Mouse (Mus musculus) C2C12 (cell line): ENCODE measurements at regions not wholly inside any gene's neighbourhood (a gene's known extent, or its start where the extent isn't known, plus 50 kb on each side); places are given as distances from the start of the nearest gene placed in this dataset.

Experiments
- H3K27me3 ChIP-seq: one replicate; pipeline ENCODE4 v1.6.1; 2011; ENCODE audit not compliant: control insufficient read depth, insufficient read depth, insufficient read length
- H3K36me3 ChIP-seq: one replicate; pipeline ENCODE4 v1.6.1; 2011; ENCODE audit not compliant: control insufficient read depth, insufficient read depth
- H3K4me3 ChIP-seq: one replicate; pipeline ENCODE4 v1.5.1; 2011; ENCODE audit warnings: mild to moderate bottlenecking, control low read depth; ENCODE audit not compliant: poor library complexity, insufficient read depth, severe bottlenecking
- H3K79me2 ChIP-seq: one replicate; pipeline ENCODE4 v1.6.1; 2011; ENCODE audit not compliant: control insufficient read depth, insufficient read depth
- H3K79me3 ChIP-seq: one replicate; pipeline ENCODE4 v1.6.1; 2011; ENCODE audit warnings: low read depth, control low read depth
- H3ac ChIP-seq: one replicate; pipeline ENCODE3; 2011; ENCODE audit warnings: low read depth; ENCODE audit not compliant: control insufficient read depth, insufficient read length
- CEBPB ChIP-seq: IDR thresholded peaks from one replicate; pipeline ENCODE4 v1.6.1; 2011; ENCODE audit warnings: low read depth, mild to moderate bottlenecking, control low read depth, moderate library complexity
- CTCF ChIP-seq: IDR thresholded peaks from one replicate; pipeline ENCODE4 v1.5.1; 2011; ENCODE audit not compliant: control insufficient read depth, insufficient read depth, insufficient read length
- FOSL1 ChIP-seq: IDR thresholded peaks from one replicate; pipeline ENCODE4 v1.8.0; 2011; ENCODE audit warnings: mild to moderate bottlenecking, low read length; ENCODE audit not compliant: poor library complexity, insufficient read depth, severe bottlenecking
- MAX ChIP-seq: IDR thresholded peaks from one replicate; pipeline ENCODE4 v1.6.1; 2011; ENCODE audit warnings: mild to moderate bottlenecking, control low read depth
- MYOD1 ChIP-seq: IDR thresholded peaks from one replicate; pipeline ENCODE4 v1.6.1; 2011; ENCODE audit warnings: low read depth; ENCODE audit not compliant: control insufficient read depth, insufficient read length
- MYOG ChIP-seq: IDR thresholded peaks from one replicate; pipeline ENCODE4 v1.6.1; 2011; ENCODE audit not compliant: control insufficient read depth, insufficient read length; ENCODE audit errors: extremely low read depth
- USF1 ChIP-seq: IDR thresholded peaks from one replicate; pipeline ENCODE4 v1.6.1; 2011; ENCODE audit warnings: low read depth, mild to moderate bottlenecking, control low read depth, moderate library complexity

DNA sequence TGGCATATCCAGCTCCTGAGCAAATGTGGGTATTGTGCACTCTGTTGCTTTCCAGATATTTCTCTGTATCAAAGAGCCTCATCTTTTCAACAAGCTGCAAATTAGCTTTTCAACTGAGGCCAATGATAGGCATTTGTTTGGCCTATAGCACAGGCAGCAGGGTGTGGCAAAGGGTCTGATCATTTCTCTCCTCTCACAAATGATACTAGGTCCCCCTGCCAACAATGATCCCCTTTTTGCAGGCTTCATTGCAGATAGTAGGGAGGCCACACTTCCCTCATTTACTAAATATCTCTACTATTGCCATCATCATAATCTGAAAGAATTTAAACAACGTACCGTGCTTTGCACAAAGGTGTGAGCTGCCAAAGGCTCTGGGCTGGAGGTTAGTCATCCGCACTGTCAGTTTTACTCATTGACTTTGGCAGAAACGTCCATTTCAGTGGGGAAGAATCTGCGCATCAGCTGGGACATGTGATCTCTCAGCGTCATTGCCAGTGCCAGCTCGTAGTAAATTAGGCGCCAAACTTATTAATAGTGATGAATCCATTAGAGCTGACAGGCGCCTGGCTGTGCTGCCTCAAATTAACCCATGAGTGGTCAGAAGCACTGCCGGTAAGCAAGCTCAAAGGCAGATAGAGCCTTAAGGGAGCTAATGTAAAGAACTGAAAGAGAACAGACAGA lies 147.4 kb upstream of the Foxq1 start:
- no peak overlapping the region for H3K4me3 ChIP-seq
- H3ac ChIP-seq, result no peak overlapping the region
- no peaks in the 10 kb centered on the region for H3K36me3 ChIP-seq
- no peaks in the 10 kb centered on the region for H3K79me3 ChIP-seq
- TF ChIP-seq CTCF (no peak), MYOD1 (no peak), MYOG (no peak), USF1 (no peak), CEBPB (no peak), MAX (no peak), FOSL1 (no peak)
- H3K27me3 ChIP-seq, result no peaks in the 10 kb centered on the region
- H3K79me2 ChIP-seq, result no peaks in the 10 kb centered on the region

DNA sequence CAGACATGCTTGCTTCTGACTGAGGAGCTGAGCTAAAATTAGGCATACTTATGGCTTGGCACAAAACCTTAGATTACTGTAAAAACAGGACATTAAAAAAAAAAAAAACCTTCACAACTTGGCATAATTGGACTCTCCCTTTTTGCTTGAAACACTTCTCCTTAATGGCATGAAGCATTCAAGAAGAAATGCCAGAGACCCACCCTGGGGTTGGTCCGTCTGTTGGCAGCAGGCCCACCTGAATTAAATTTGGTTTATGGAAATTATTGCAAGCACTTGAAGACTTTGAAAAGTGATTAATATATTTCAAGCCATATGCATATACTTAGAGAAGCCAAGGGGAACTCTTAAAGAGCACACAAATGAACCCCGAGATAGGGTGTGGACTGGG lies 146.8 kb upstream of the Foxq1 start:
- H3K79me2 ChIP-seq, result no peaks in the 10 kb centered on the region
- H3K27me3 ChIP-seq, result no peaks in the 10 kb centered on the region
- H3K4me3 ChIP-seq, result no peak overlapping the region
- TF ChIP-seq MYOD1 (no peak), MYOG (no peak), USF1 (no peak), FOSL1 (no peak), MAX (no peak), CTCF (no peak), CEBPB (no peak)
- no peaks in the 10 kb centered on the region for H3K79me3 ChIP-seq
- no peaks in the 10 kb centered on the region for H3K36me3 ChIP-seq
- no peak overlapping the region for H3ac ChIP-seq

DNA sequence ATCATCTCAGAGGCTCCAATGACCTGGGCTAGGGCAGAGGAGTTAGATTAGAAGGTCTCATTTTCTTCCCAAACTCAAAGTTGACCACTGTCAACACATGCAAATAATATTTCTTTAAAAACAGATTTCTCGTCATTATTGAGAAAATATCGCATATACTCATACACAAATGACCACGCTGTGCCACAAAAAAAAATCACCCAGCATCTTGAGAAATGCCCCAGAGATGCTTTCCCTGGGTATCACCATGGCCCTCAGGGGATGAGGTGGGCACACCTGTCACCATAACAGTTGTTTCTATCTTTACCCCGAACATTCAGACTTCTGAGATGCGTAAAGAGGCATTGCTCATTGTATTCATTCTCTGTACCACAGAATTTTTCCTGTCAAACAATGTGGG lies 134.4 kb upstream of the Foxq1 start:
- H3K27me3 ChIP-seq, result no peaks in the 10 kb centered on the region
- no peak for TF ChIP-seq MYOG
- TF ChIP-seq MYOD1, result no peak
- no peak for TF ChIP-seq MAX
- no peak for TF ChIP-seq USF1
- no peak for TF ChIP-seq CTCF
- TF ChIP-seq FOSL1, result no peak
- no peak for TF ChIP-seq CEBPB
- H3K79me2 ChIP-seq, result no peaks in the 10 kb centered on the region
- H3K4me3 ChIP-seq, result no peak overlapping the region
- H3K79me3 ChIP-seq, result no peaks in the 10 kb centered on the region
- no peak overlapping the region for H3ac ChIP-seq
- H3K36me3 ChIP-seq, result no peaks in the 10 kb centered on the region

DNA sequence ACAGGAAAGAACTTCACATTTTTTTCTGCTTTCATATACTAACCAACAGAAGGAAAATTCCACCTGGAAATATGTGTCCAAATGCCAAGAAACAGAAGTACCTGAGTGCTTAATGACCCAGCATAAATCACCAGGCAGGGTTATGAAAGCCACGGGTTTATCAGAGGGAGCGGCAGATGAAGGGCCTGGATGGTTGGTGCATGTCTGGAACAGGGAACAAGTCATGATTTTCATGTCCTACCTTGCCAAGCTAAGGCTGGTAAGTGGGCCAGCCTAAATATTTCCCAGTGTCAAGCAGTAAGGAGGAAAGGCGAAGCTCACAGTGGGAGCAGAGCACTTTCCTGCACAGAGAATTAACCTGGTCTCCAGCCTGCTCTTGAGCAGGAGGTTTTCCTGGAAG lies 132.3 kb upstream of the Foxq1 start:
- no peaks in the 10 kb centered on the region for H3K79me2 ChIP-seq
- no peaks in the 10 kb centered on the region for H3K27me3 ChIP-seq
- H3ac ChIP-seq, result no peak overlapping the region
- H3K36me3 ChIP-seq, result no peaks in the 10 kb centered on the region
- H3K79me3 ChIP-seq, result no peaks in the 10 kb centered on the region
- H3K4me3 ChIP-seq, result no peak overlapping the region
- TF ChIP-seq MYOG (no peak), CTCF (no peak), MYOD1 (no peak), USF1 (no peak), CEBPB (no peak), MAX (no peak), FOSL1 (no peak)

DNA sequence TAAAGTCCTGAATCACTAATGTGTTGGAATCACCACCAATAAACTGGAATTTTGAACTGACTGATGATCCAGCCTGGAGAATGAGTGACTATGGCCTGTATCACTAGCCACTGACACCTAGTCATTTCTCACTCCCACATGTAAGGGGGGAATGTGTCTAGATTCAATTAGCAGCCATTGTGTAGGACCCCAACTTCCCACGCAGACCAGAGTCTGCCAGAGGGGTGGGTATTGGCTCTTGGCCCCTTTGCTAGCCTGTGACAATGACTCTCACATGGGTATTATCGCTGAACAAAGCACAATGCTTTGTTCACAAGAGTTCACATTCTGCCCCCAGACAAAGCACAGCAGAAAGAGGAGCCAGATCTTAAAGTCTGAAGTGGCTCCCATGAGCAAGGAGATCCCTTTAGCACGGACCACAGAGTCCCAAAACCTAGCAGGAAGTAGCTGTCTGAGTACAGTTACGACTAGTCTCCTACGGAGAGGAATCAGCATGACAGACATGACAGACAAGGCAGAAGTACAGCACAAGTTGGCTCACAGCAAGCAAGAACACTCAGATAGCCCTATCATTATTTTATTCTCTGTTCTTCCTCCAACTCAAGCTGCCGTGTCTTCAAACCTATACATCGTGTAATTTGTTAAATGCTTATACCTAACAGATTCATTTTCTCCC lies 130.0 kb upstream of the Foxq1 start:
- H3K79me2 ChIP-seq, result no peaks in the 10 kb centered on the region
- no peak overlapping the region for H3K4me3 ChIP-seq
- H3K36me3 ChIP-seq, result no peaks in the 10 kb centered on the region
- no peaks in the 10 kb centered on the region for H3K27me3 ChIP-seq
- no peak overlapping the region for H3ac ChIP-seq
- TF ChIP-seq CTCF (no peak), MAX (no peak), FOSL1 (no peak), CEBPB (no peak), USF1 (no peak), MYOG (no peak), MYOD1 (no peak)
- no peaks in the 10 kb centered on the region for H3K79me3 ChIP-seq

DNA sequence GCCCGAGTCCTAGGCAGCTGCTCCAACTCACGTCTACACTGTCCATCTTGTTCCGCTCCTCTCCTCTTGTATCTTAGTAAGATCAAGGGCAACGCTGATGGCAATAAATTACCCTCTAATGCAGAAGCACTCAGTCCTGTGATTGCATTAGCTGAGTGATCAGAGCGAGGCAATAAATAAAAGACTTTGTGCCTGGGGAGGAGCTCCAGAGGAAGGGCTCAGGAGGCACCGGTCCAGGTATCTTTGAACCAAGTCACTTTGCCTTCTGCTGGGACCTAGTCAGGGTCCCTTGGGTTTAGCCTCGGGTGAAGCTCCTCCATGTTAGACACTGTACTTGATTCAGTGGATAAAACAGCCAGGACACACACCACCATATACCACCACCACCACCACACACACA lies 119.5 kb upstream of the Foxq1 start:
- H3K79me3 ChIP-seq, result no peaks in the 10 kb centered on the region
- no peaks in the 10 kb centered on the region for H3K79me2 ChIP-seq
- H3K4me3 ChIP-seq, result no peak overlapping the region
- H3K27me3 ChIP-seq, result no peaks in the 10 kb centered on the region
- no peak for TF ChIP-seq MYOD1
- no peak overlapping the region for H3ac ChIP-seq
- no peaks in the 10 kb centered on the region for H3K36me3 ChIP-seq
